Mouse (Mus musculus): ENCODE results near the gene Slc7a7. TPM values are rescaled to one million over a fixed set of nuclear protein-coding genes. Genes with fewer than 3 reads are reported as not detected.

Slc7a7 gene
- total and polyA plus RNA-seq, 3 experiments, result 20.1 to 65.6 TPM; not detected in 1

- Histone ChIP-seq H3K4me3 (ENCODE audit: control insufficient read depth in 1 of 2, insufficient read depth in 1 of 2, low read depth in 2 of 2, low read length in 2 of 2) (peak within 1 kb of the TSS; percentile 71 to 80), H3K9ac (ENCODE audit: control insufficient read depth, low read depth, low read length, poor library complexity, severe bottlenecking) (peak within 1 kb of the TSS; percentile 86), H3K27ac (ENCODE audit: control insufficient read depth, low read depth, low read length) (peak within 1 kb of the TSS; percentile 81), H3K9me3 (replicated peaks; ENCODE audit: insufficient read depth, low read length) (no peaks in the 10 kb centered on the region), H3K27me3 (ENCODE audit: control insufficient read depth in 1 of 2, insufficient read depth in 2 of 2, low read length in 2 of 2) (no peaks in the 10 kb centered on the region), H3K36me3 (ENCODE audit: control insufficient read depth in 1 of 2, insufficient read depth in 2 of 2, low read length in 2 of 2) (peaks cover 0 to 24% of the 10 kb centered on the region in 2 experiments; a peak in 2 of 4 replicates), H3K4me1 (ENCODE audit: control insufficient read depth in 1 of 2, insufficient read depth in 2 of 2, low read length in 2 of 2) (peaks cover 0 to 22% of the 10 kb centered on the region in 2 experiments; a peak in 2 of 4 replicates), H3K79me2 (ENCODE audit: control insufficient read depth, insufficient read depth, low read length, poor library complexity) (peaks cover 36% of the 10 kb centered on the region)
- TF ChIP-seq ZKSCAN1 (IDR thresholded peaks at IDR 0.05; ENCODE audit: low read depth, low read length) (no peak), TAL1 (IDR thresholded peaks at IDR 0.05; ENCODE audit: low read length) (no peak), ZC3H11A (IDR thresholded peaks at IDR 0.05; ENCODE audit: low read depth, low read length) (peak; percentile 22; the same call in 1 of the 2 replicates), TCF12 (IDR thresholded peaks at IDR 0.05; ENCODE audit: low read depth, low read length) (0 out of 2 replicates have a peak, but pooled peaks have one; percentile 34), ZNF384 (IDR thresholded peaks at IDR 0.05; ENCODE audit: low read depth, low read length) (peak; percentile 80), MAZ (IDR thresholded peaks at IDR 0.05; ENCODE audit: low read depth, low read length) (peak; percentile 56; the same call in 1 of the 2 replicates), TBP (IDR thresholded peaks at IDR 0.05; ENCODE audit: low read depth, low read length) (peak; percentile 56; the same call in 1 of the 2 replicates), MYB (IDR thresholded peaks at IDR 0.05; ENCODE audit: low read depth, low read length) (no peak), CHD2 (IDR thresholded peaks at IDR 0.05; ENCODE audit: low read length) (no peak), MAFK (IDR thresholded peaks at IDR 0.05; ENCODE audit: borderline replicate concordance, low read depth, low read length) (no peak), POLR2AphosphoS2 (IDR thresholded peaks at IDR 0.05; ENCODE audit: low read length) (peak; percentile 56; the same call in 1 of the 2 replicates), SIN3A (IDR thresholded peaks at IDR 0.05; ENCODE audit: low read length) (no peak; the same call in 1 of the 2 replicates), HCFC1 (IDR thresholded peaks at IDR 0.05; ENCODE audit: low read depth, low read length) (no peak), MYC (IDR thresholded peaks at IDR 0.05; ENCODE audit: low read depth, low read length) (no peak), USF1 (IDR thresholded peaks at IDR 0.05; ENCODE audit: low read depth, low read length) (no peak), ZMIZ1 (IDR thresholded peaks at IDR 0.05; ENCODE audit: low read depth, low read length) (no peak), POLR2A (IDR thresholded peaks at IDR 0.05; ENCODE audit: control insufficient read depth in 1 of 2, insufficient read depth in 1 of 2, low read depth in 1 of 2, low read length in 2 of 2, poor library complexity in 1 of 2) (peak in 1 of 2 experiments; percentile 59; a peak in 2 of 4 replicates), NELFE (IDR thresholded peaks at IDR 0.05; ENCODE audit: low read depth, low read length) (peak; percentile 56; the same call in 1 of the 2 replicates), NRF1 (IDR thresholded peaks at IDR 0.05; ENCODE audit: insufficient read depth, low read depth, low read length, poor library complexity, severe bottlenecking) (no peak), CTCF (IDR thresholded peaks at IDR 0.05 in 2 of 3, conservative IDR thresholded peaks at IDR 0.05 in 1 of 3; ENCODE audit: control insufficient read depth in 1 of 3, insufficient read depth in 1 of 3, low read depth in 2 of 3, low read length in 3 of 3, poor library complexity in 1 of 3, severe bottlenecking in 1 of 3) (peak in 2 of 3 experiments; percentile 32 to 36; a peak in 4 of 6 replicates), MAX (IDR thresholded peaks at IDR 0.05; ENCODE audit: low read length) (no peak), RAD21 (IDR thresholded peaks at IDR 0.05; ENCODE audit: low read depth, low read length) (peak; percentile 47), SMC3 (IDR thresholded peaks at IDR 0.05; ENCODE audit: low read depth, low read length) (peak; percentile 28), RCOR1 (IDR thresholded peaks at IDR 0.05; ENCODE audit: low read depth, low read length) (no peak), CHD1 (IDR thresholded peaks at IDR 0.05; ENCODE audit: low read depth, low read length) (0 out of 2 replicates have a peak, but pooled peaks have one; percentile 45), EP300 (IDR thresholded peaks at IDR 0.05; ENCODE audit: low read depth in 1 of 2, low read length in 2 of 2) (no peak)
- peak; percentile 83 for DNase-seq (ENCODE audit: low read depth, low spot score)
These were observed 13.9 kb upstream of the Slc7a7 start, which contains the start of gene Mmp14 for GRCm38 (mm10) chr14:54431334-54432077. Gene Mmp14, plus strand, starts transcription at chr14:54431612.
